Mouse (Mus musculus) layer of hippocampus, postnatal 36 days (tissue): Measurements from ENCODE around the gene Maml2. TPM values are rescaled to one million over a fixed set of nuclear protein-coding genes. Genes with fewer than 3 reads are reported as not detected.

Source experiments
- DNase-seq, 2 experiments: peaks; one replicate each; pipeline ENCODE4 v3.0.0; 2022
- total RNA-seq, 2 experiments: library from RNA; stranded (reverse); gene quantifications; 2 replicates each; pipeline ENCODE4 v1.2.3; 2021

Maml2 gene
- total RNA-seq, 2 experiments from 2014 or later = 21.2 to 28.9 TPM

- DNase-seq = no peak
These were observed 238.9 kb downstream of the Maml2 start for GRCm38 (mm10) chr9:13536419-13537261.

GRCm38 (mm10) chr9:13538200-13538599 lies 240.4 kb downstream of the Maml2 start:
- no peak for DNase-seq

GRCm38 (mm10) chr9:13539535-13539934 lies 241.8 kb downstream of the Maml2 start:
- DNase-seq = no peak

GRCm38 (mm10) chr9:13540227-13540626 lies 242.5 kb downstream of the Maml2 start:
- no peak for DNase-seq

GRCm38 (mm10) chr9:13540781-13541180 lies 243.0 kb downstream of the Maml2 start:
- DNase-seq = no peak

- no peak for DNase-seq
These were observed 245.4 kb downstream of the Maml2 start for GRCm38 (mm10) chr9:13543167-13543566.

GRCm38 (mm10) chr9:13544133-13544532 lies 246.4 kb downstream of the Maml2 start:
- no peak for DNase-seq

- no peak for DNase-seq
These were observed 248.0 kb downstream of the Maml2 start for GRCm38 (mm10) chr9:13545726-13546125.

GRCm38 (mm10) chr9:13549911-13550310 lies 252.2 kb downstream of the Maml2 start:
- DNase-seq = no peak

- DNase-seq = no peak
These were observed 254.8 kb downstream of the Maml2 start for GRCm38 (mm10) chr9:13552380-13553052.

GRCm38 (mm10) chr9:13554773-13555172 lies 257.0 kb downstream of the Maml2 start:
- no peak for DNase-seq

- DNase-seq = no peak
These were observed 258.3 kb downstream of the Maml2 start for GRCm38 (mm10) chr9:13555973-13556481.

GRCm38 (mm10) chr9:13556696-13557095 lies 258.9 kb downstream of the Maml2 start:
- no peak for DNase-seq

GRCm38 (mm10) chr9:13558811-13559372 lies 261.1 kb downstream of the Maml2 start:
- DNase-seq = no peak

- DNase-seq = no peak
These were observed 262.9 kb downstream of the Maml2 start for GRCm38 (mm10) chr9:13560651-13561050.

- DNase-seq = no peak
These were observed 263.6 kb downstream of the Maml2 start for GRCm38 (mm10) chr9:13561335-13561734.

GRCm38 (mm10) chr9:13563475-13564414 lies 266.0 kb downstream of the Maml2 start:
- DNase-seq = peak; percentile 55 to 58

GRCm38 (mm10) chr9:13565343-13566019 lies 267.7 kb downstream of the Maml2 start:
- no peak for DNase-seq

- no peak for DNase-seq
These were observed 268.6 kb downstream of the Maml2 start for GRCm38 (mm10) chr9:13566154-13566885.

- no peak for DNase-seq
These were observed 271.3 kb downstream of the Maml2 start for GRCm38 (mm10) chr9:13569023-13569422.

- DNase-seq = no peak
These were observed 275.1 kb downstream of the Maml2 start for GRCm38 (mm10) chr9:13572847-13573246.
